Mouse (Mus musculus) G1E (cell line): ENCODE measurements around the gene Gm14151. TPM values are rescaled to one million over a fixed set of nuclear protein-coding genes. Genes with fewer than 3 reads are reported as not detected.

Source experiments
- ATAC-seq: 2 replicates; pipeline ENCODE4 v1.8.0; 2016; ENCODE audit warnings: mild to moderate bottlenecking; ENCODE audit not compliant: insufficient number of reproducible peaks, poor library complexity, low FRiP score, severe bottlenecking; ENCODE audit errors: extremely low read depth
- DNase-seq: peaks from one replicate; pipeline ENCODE4 v3.0.0; 2012; ENCODE audit warnings: low spot score
- H3K27me3 ChIP-seq: 2 replicates; pipeline ENCODE4 v1.6.1; 2012; ENCODE audit warnings: mild to moderate bottlenecking, low read length, inconsistent platforms; ENCODE audit not compliant: insufficient read depth
- H3K36me3 ChIP-seq: replicated peaks from 2 replicates; pipeline ENCODE3; 2012; ENCODE audit warnings: mild to moderate bottlenecking, inconsistent platforms
- H3K4me1 ChIP-seq: 2 replicates; pipeline ENCODE4 v1.6.1; 2012; ENCODE audit warnings: low read depth, low read length, inconsistent platforms, mixed read lengths; ENCODE audit not compliant: insufficient read depth
- H3K4me3 ChIP-seq: 2 replicates; pipeline ENCODE4 v1.5.1; 2012; ENCODE audit warnings: low read depth, mild to moderate bottlenecking, inconsistent platforms, low read length, moderate library complexity, mixed read lengths
- H3K9me3 ChIP-seq: replicated peaks from 2 replicates; pipeline ENCODE4 v1.6.1; 2012; ENCODE audit warnings: inconsistent platforms
- CTCF ChIP-seq: IDR thresholded peaks from 2 replicates; pipeline ENCODE4 v1.5.1; 2012; ENCODE audit warnings: low read depth, low read length, inconsistent platforms, mixed read lengths
- GATA1 ChIP-seq: IDR thresholded peaks from 2 replicates; pipeline ENCODE4 v1.6.1; 2012; ENCODE audit warnings: borderline replicate concordance, low read length, inconsistent platforms, mixed read lengths
- GATA2 ChIP-seq: IDR thresholded peaks from 2 replicates; pipeline ENCODE4 v1.6.1; 2012; ENCODE audit warnings: low read depth, low read length, inconsistent platforms, borderline replicate concordance
- POLR2AphosphoS5 ChIP-seq: IDR thresholded peaks from 2 replicates; pipeline ENCODE4 v1.6.1; 2012; ENCODE audit warnings: low read depth, low read length, inconsistent platforms; ENCODE audit not compliant: insufficient replicate concordance
- TAL1 ChIP-seq: conservative IDR thresholded peaks from 2 replicates; pipeline ENCODE4 v1.6.1; 2012; ENCODE audit warnings: low read depth, low read length, inconsistent platforms, mixed read lengths
- polyA plus RNA-seq: library from polyadenylated mRNA; stranded (reverse); fragments of >175 nt; gene quantifications from 2 replicates; pipeline ENCODE4 v1.2.3, GENCODE M21; 2012
- total RNA-seq, 2 experiments: library from RNA; stranded (forward) in 1 of 2; stranded (reverse) in 1 of 2; fragments of 200-1000 nt in 1 of 2; fragments of >200 nt in 1 of 2; fragmentation: Nextera tagmentation in 1 of 2; gene quantifications; 2 replicates each; pipeline ENCODE4 v1.2.3; 2014 to 2017

Gm14151 gene
- total and polyA plus RNA-seq, 3 experiments: 0.27 TPM; not detected in 2

DNA sequence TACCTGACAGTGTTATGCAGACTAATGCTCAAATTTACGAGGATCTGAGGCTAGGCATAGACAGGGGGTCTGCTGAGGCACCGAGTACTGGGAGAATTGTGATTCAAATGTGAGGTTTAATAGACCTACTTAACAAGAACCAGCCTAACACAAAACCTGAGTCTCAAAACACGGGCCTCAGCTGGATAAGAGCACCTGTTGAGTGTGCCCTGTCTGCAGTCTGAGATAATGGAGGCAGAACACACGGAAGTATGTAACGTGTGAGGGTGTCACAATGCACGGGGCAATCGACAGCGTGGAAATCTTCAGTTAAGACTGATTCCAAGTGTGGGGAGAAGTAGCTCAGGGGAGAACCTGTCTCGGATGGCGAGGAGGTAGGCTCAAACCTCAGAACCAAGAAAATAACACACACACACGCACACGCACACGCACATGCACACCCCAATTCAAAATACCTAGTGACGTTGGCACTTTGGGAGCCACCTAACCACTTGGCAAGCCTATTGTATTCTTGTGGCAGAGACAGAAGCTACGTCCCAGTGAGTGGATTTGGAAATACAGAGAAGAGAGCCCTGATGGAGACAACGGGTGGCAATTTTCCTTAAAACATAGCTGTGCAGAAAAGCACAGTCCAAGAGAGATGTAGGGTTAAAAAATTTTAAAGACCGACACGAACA lies 54.1 kb downstream of the Gm14151 start:
- Histone ChIP-seq H3K9me3 (no peaks in the 10 kb centered on the region), H3K4me3 (peak overlapping the region; percentile 96), H3K4me1 (peaks cover 51% of the 10 kb centered on the region), H3K36me3 (peaks cover 25% of the 10 kb centered on the region), H3K27me3 (no peaks in the 10 kb centered on the region)
- ATAC-seq (peak; percentile 51), DNase-seq (peak; percentile 37)
- TF ChIP-seq TAL1 (peak; percentile 81), POLR2AphosphoS5 (no peak), CTCF (no peak)

GRCm38 (mm10) chr2:151037292-151037691 lies 54.9 kb downstream of the Gm14151 start:
- no peak for DNase-seq
- Histone ChIP-seq H3K4me1 (peaks cover 51% of the 10 kb centered on the region), H3K9me3 (no peaks in the 10 kb centered on the region), H3K27me3 (no peaks in the 10 kb centered on the region), H3K4me3 (peak overlapping the region; percentile 96; the same call in 1 of the 2 replicates), H3K36me3 (peaks cover 31% of the 10 kb centered on the region)
- TF ChIP-seq POLR2AphosphoS5 (no peak), GATA2 (no peak), TAL1 (0 out of 2 replicates have a peak, but pooled peaks have one; percentile 27), GATA1 (no peak)
- ATAC-seq: no peak; the same call in 1 of the 2 replicates

Other genes with a start within 250 kb of the Gm14151 start
- gene Abhd12, start 187.6 kb downstream of the Gm14151 start, total RNA-seq (2014; fragmentation: Nextera tagmentation): 17.2 and 23.9 TPM in 2 replicates
- gene Abhd12, start 187.6 kb downstream of the Gm14151 start, total RNA-seq (2017): 24.5 and 51.1 TPM in 2 replicates
- gene Abhd12, start 187.6 kb downstream of the Gm14151 start, polyA plus RNA-seq: 23.9 and 25.6 TPM in 2 replicates
- gene Gins1, start 186.9 kb downstream of the Gm14151 start, total RNA-seq (2014; fragmentation: Nextera tagmentation): 34.8 and 41.6 TPM in 2 replicates
- gene Gins1, start 186.9 kb downstream of the Gm14151 start, total RNA-seq (2017): 92.8 and 104 TPM in 2 replicates
- 21.0 and 24.0 TPM in 2 replicates for gene Gins1, start 186.9 kb downstream of the Gm14151 start, polyA plus RNA-seq
- gene Ninl, start 53.0 kb downstream of the Gm14151 start, total RNA-seq (2014; fragmentation: Nextera tagmentation): 5.1 and 5.6 TPM in 2 replicates
- gene Ninl, start 53.0 kb downstream of the Gm14151 start, total RNA-seq (2017): 5.3 and 7.5 TPM in 2 replicates
- 2.7 and 3.6 TPM in 2 replicates for gene Ninl, start 53.0 kb downstream of the Gm14151 start, polyA plus RNA-seq
- gene Nanp, start 53.0 kb downstream of the Gm14151 start, total RNA-seq (2014; fragmentation: Nextera tagmentation): 24.9 and 25.5 TPM in 2 replicates
- 31.0 and 39.3 TPM in 2 replicates for gene Nanp, start 53.0 kb downstream of the Gm14151 start, total RNA-seq (2017)
- 20.0 and 22.1 TPM in 2 replicates for gene Nanp, start 53.0 kb downstream of the Gm14151 start, polyA plus RNA-seq
- gene Gm14147, start 5.9 kb upstream of the Gm14151 start, total RNA-seq (2014; fragmentation: Nextera tagmentation): not detected in 2 replicates
- 0.17 TPM in 1 of 2 replicates, not detected in the other for gene Gm14147, start 5.9 kb upstream of the Gm14151 start, total RNA-seq (2017)
- not detected in 2 replicates for gene Gm14147, start 5.9 kb upstream of the Gm14151 start, polyA plus RNA-seq